Mouse (Mus musculus) lung, embryonic 14.5 days (tissue): ENCODE measurements at regions not wholly inside any gene's neighbourhood (a gene's known extent, or its start where the extent isn't known, plus 50 kb on each side); places are given as distances from the start of the nearest gene placed in this dataset.

Experiments
- ATAC-seq: fragments of 200-750 bp; cut with Nextera tagmentation; 2 replicates; pipeline ENCODE4 v1.8.0; 2017; ENCODE audit warnings: mild to moderate bottlenecking, moderate TSS enrichment, moderate library complexity; ENCODE audit not compliant: insufficient read depth
- DNase-seq: peaks from one replicate; pipeline ENCODE4 v3.0.0-alpha.2; 2015
- H3K27ac ChIP-seq: fragments of 300-500 bp; sonication (generic); 2 replicates; pipeline ENCODE4 v1.5.1; 2014; ENCODE audit warnings: low read depth, mild to moderate bottlenecking, moderate library complexity
- H3K27me3 ChIP-seq: fragments of 300-500 bp; sonication (generic); 2 replicates; pipeline ENCODE4 v1.6.1; 2014; ENCODE audit warnings: low read length, control low read depth; ENCODE audit not compliant: insufficient read depth
- H3K36me3 ChIP-seq: fragments of 300-500 bp; sonication (generic); 2 replicates; pipeline ENCODE4 v1.6.1; 2014; ENCODE audit warnings: control low read depth; ENCODE audit not compliant: insufficient read depth
- H3K4me1 ChIP-seq: fragments of 300-500 bp; sonication (generic); 2 replicates; pipeline ENCODE4 v1.6.1; 2014; ENCODE audit warnings: antibody characterized with exemption, control low read depth; ENCODE audit not compliant: insufficient read depth
- H3K4me2 ChIP-seq: fragments of 300-500 bp; sonication (generic); 2 replicates; pipeline ENCODE4 v1.6.1; 2014; ENCODE audit warnings: mild to moderate bottlenecking
- H3K4me3 ChIP-seq: fragments of 300-500 bp; sonication (generic); 2 replicates; pipeline ENCODE4 v1.5.1; 2014; ENCODE audit warnings: low read depth, low read length
- H3K9ac ChIP-seq: fragments of 300-500 bp; sonication (generic); 2 replicates; pipeline ENCODE4 v1.6.1; 2014
- H3K9me3 ChIP-seq: fragments of 300-500 bp; sonication (generic); 2 replicates; pipeline ENCODE4 v1.6.1; 2016; ENCODE audit warnings: low read depth, low read length, control low read depth
- CTCF ChIP-seq: IDR thresholded peaks from 2 replicates; pipeline ENCODE4 v1.5.1; 2016; ENCODE audit warnings: antibody characterized with exemption, low read depth
- WGBS: fragments of 180-500 bp; shearing (Covaris S2); extraction: QIAGEN DNeasy Blood & Tissue Kit; methylation state at CpG from one replicate; pipeline ENCODE4 v1.1.7; 2014; 5-methylcytosine and 5-hydroxymethylcytosine counted together

GRCm38 (mm10) chr19:35034408-35034807 lies 112.2 kb downstream of the Kif20b start:
- Histone ChIP-seq H3K27me3 (no peaks in the 10 kb centered on the region), H3K4me2 (no peak overlapping the region), H3K9me3 (no peaks in the 10 kb centered on the region), H3K27ac (no peak overlapping the region), H3K36me3 (no peaks in the 10 kb centered on the region), H3K4me1 (no peaks in the 10 kb centered on the region), H3K4me3 (no peak overlapping the region), H3K9ac (no peak overlapping the region)
- DNase-seq (no peak), ATAC-seq (no peak)
- no peak for TF ChIP-seq CTCF
- 78% methylated on average over 3 of the region's 3 CpGs for WGBS

GRCm38 (mm10) chr19:35045576-35045975 lies 123.4 kb downstream of the Kif20b start:
- WGBS, result 63% methylated on average over 4 of the region's 4 CpGs
- TF ChIP-seq CTCF, result no peak
- H3K36me3 ChIP-seq, result no peaks in the 10 kb centered on the region
- no peaks in the 10 kb centered on the region for H3K4me1 ChIP-seq
- H3K9ac ChIP-seq, result no peak overlapping the region
- no peak for ATAC-seq
- no peak overlapping the region for H3K4me3 ChIP-seq
- H3K27ac ChIP-seq, result no peak overlapping the region
- H3K27me3 ChIP-seq, result no peaks in the 10 kb centered on the region
- H3K9me3 ChIP-seq, result no peaks in the 10 kb centered on the region
- H3K4me2 ChIP-seq, result no peak overlapping the region
- DNase-seq, result no peak

GRCm38 (mm10) chr19:35066352-35066935 lies 144.3 kb downstream of the Kif20b start:
- H3K4me1 ChIP-seq, result no peaks in the 10 kb centered on the region
- no peaks in the 10 kb centered on the region for H3K36me3 ChIP-seq
- H3K9me3 ChIP-seq, result no peaks in the 10 kb centered on the region
- H3K27me3 ChIP-seq, result no peaks in the 10 kb centered on the region
- WGBS, result 24% methylated on average over 3 of the region's 3 CpGs
- no peak overlapping the region for H3K27ac ChIP-seq
- no peak overlapping the region for H3K4me2 ChIP-seq
- no peak for TF ChIP-seq CTCF
- DNase-seq (no peak), ATAC-seq (no peak)
- H3K4me3 ChIP-seq, result no peak overlapping the region
- H3K9ac ChIP-seq, result no peak overlapping the region

GRCm38 (mm10) chr19:35081126-35081525 lies 159.0 kb downstream of the Kif20b start:
- Histone ChIP-seq H3K9ac (no peak overlapping the region), H3K36me3 (no peaks in the 10 kb centered on the region), H3K27ac (no peak overlapping the region), H3K4me2 (no peak overlapping the region), H3K27me3 (no peaks in the 10 kb centered on the region), H3K4me3 (no peak overlapping the region), H3K9me3 (no peaks in the 10 kb centered on the region), H3K4me1 (no peaks in the 10 kb centered on the region)
- TF ChIP-seq CTCF, result no peak
- WGBS, result 55% methylated on average over 4 of the region's 4 CpGs
- DNase-seq (peak; percentile 21), ATAC-seq (no peak)

GRCm38 (mm10) chr19:35101244-35101643 lies 179.1 kb downstream of the Kif20b start:
- Histone ChIP-seq H3K9ac (no peak overlapping the region), H3K9me3 (no peaks in the 10 kb centered on the region), H3K4me2 (no peak overlapping the region), H3K36me3 (no peaks in the 10 kb centered on the region), H3K27me3 (no peaks in the 10 kb centered on the region), H3K27ac (no peak overlapping the region), H3K4me1 (no peaks in the 10 kb centered on the region), H3K4me3 (no peak overlapping the region)
- no peak for DNase-seq
- no peak for TF ChIP-seq CTCF
- ATAC-seq, result no peak
- WGBS, result 28% methylated on average over 1 of the region's 1 CpGs

- ATAC-seq (no peak), DNase-seq (no peak)
- H3K4me1 ChIP-seq, result no peaks in the 10 kb centered on the region
- no peaks in the 10 kb centered on the region for H3K9me3 ChIP-seq
- no peaks in the 10 kb centered on the region for H3K27me3 ChIP-seq
- H3K9ac ChIP-seq, result no peak overlapping the region
- no peak overlapping the region for H3K4me3 ChIP-seq
- WGBS, result 43% methylated on average over 2 of the region's 2 CpGs
- no peak overlapping the region for H3K4me2 ChIP-seq
- H3K36me3 ChIP-seq, result no peaks in the 10 kb centered on the region
- TF ChIP-seq CTCF, result no peak
- no peak overlapping the region for H3K27ac ChIP-seq
These were observed 192.2 kb downstream of the Kif20b start for GRCm38 (mm10) chr19:35114313-35114712.

GRCm38 (mm10) chr19:35125278-35125677 lies 203.1 kb downstream of the Kif20b start:
- no peaks in the 10 kb centered on the region for H3K36me3 ChIP-seq
- no peaks in the 10 kb centered on the region for H3K4me1 ChIP-seq
- H3K27me3 ChIP-seq, result no peaks in the 10 kb centered on the region
- H3K27ac ChIP-seq, result no peak overlapping the region
- no peak overlapping the region for H3K4me2 ChIP-seq
- peak; percentile 58 for TF ChIP-seq CTCF
- H3K9ac ChIP-seq, result no peak overlapping the region
- WGBS, result 17% methylated on average over 4 of the region's 4 CpGs
- peak; percentile 67 for DNase-seq
- no peak overlapping the region for H3K4me3 ChIP-seq
- no peaks in the 10 kb centered on the region for H3K9me3 ChIP-seq
- no peak for ATAC-seq
